Mouse (Mus musculus): Measurements from ENCODE around the gene Ubash3b. TPM values are rescaled to one million over a fixed set of nuclear protein-coding genes. Genes with fewer than 3 reads are reported as not detected.

Ubash3b gene
- total RNA-seq, 2 experiments from 2014 or later = 0.31 to 0.81 TPM

Other genes with a start within 250 kb of the Ubash3b start
- gene Jhy, start 197.6 kb downstream of the Ubash3b start, total RNA-seq (2021) = not detected
- gene Crtam, start 157.1 kb downstream of the Ubash3b start, total RNA-seq (2021) = not detected

Measured in gastrocnemius, postnatal 36 days (tissue).